Mouse (Mus musculus) heart, adult 2 months (tissue): Measurements from ENCODE around the gene Pgr.
A peak's percentile ranks its signal among the peaks of the same experiment; 100 is the strongest.

Experiments used
- CTCF ChIP-seq: fragments of 200-600 bp; IDR thresholded peaks from 2 replicates; pipeline ENCODE4 v1.8.1; 2022; ENCODE audit warnings: antibody characterized with exemption, mild to moderate bottlenecking, moderate library complexity
- EP300 ChIP-seq: fragments of 200-500 bp; IDR thresholded peaks from 2 replicates; pipeline ENCODE4 v1.6.1; 2011; ENCODE audit warnings: low read depth, low read length, control low read depth; ENCODE audit not compliant: insufficient read depth
- POLR2A ChIP-seq: fragments of 200-500 bp; IDR thresholded peaks from 2 replicates; pipeline ENCODE4 v1.6.1; 2011; ENCODE audit warnings: mild to moderate bottlenecking, low read depth, low read length, control low read depth; ENCODE audit not compliant: insufficient read depth

DNA sequence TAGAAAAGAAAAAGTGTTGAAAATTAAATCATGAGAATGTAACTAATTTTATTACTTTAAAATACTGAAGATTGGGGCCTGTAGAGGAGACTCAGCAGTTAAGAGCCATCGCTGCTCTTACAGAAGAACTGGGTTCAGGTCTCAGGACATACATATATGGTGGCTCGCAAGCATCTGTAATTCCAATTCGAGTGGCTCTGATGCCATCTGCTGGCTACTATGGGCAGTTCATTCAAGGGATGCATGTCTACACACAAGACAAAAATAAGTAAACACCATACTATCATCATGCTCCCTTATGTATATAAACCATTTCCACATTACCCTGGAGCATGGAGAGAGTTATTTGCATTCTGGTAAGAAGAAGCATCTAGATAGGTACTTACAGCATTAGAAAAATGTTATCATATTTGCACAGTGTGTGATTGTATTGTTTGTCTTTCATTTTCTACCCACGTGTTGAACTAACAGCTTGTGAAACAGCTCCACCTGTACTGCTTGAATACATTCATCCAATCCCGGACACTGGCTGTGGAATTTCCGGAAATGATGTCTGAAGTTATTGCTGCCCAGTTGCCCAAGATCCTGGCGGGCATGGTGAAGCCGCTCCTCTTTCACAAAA is 65.0 kb downstream of the Pgr start:
- TF ChIP-seq CTCF: peak; percentile 69
- TF ChIP-seq POLR2A: no peak
- no peak for TF ChIP-seq EP300
